Mouse (Mus musculus): Measurements from ENCODE around the gene Bcl2l15. TPM values are rescaled to one million over a fixed set of nuclear protein-coding genes. Genes with fewer than 3 reads are reported as not detected.
"Not testable (repeated sequence)": the region's sequence is repeated elsewhere in the genome, so short reads cannot be mapped to it uniquely, and the experiment has no call there.

Bcl2l15 gene
- total RNA-seq, 2 experiments from 2014 or later = not detected

- intact Hi-C loops (cut with DNase I) = no loop called here
- DNase-seq (ENCODE audit: low spot score) = no peak
Observed at GRCm38 (mm10) chr3:103827548-103827947, 4.9 kb upstream of the Bcl2l15 start.

- DNase-seq (ENCODE audit: low spot score) = no peak
- intact Hi-C loops (cut with DNase I) = no loop called here
Observed at GRCm38 (mm10) chr3:103829036-103829435, 3.4 kb upstream of the Bcl2l15 start.

GRCm38 (mm10) chr3:103830681-103831080, 1.7 kb upstream of the Bcl2l15 start:
- intact Hi-C loops (cut with DNase I); DNase-seq (ENCODE audit: low spot score): not testable (repeated sequence)

- no peak for DNase-seq (ENCODE audit: low spot score)
- intact Hi-C loops (cut with DNase I) = no loop called here
Observed at GRCm38 (mm10) chr3:103831146-103831545, 1.3 kb upstream of the Bcl2l15 start.

GRCm38 (mm10) chr3:103834001-103834400, 1.6 kb downstream of the Bcl2l15 start:
- no peak for DNase-seq (ENCODE audit: low spot score)
- intact Hi-C loops (cut with DNase I) = no loop called here

- DNase-seq (ENCODE audit: low spot score) = no peak
- intact Hi-C loops (cut with DNase I) = no loop called here
Observed at GRCm38 (mm10) chr3:103835272-103835950, 3.0 kb downstream of the Bcl2l15 start.

- intact Hi-C loops (cut with DNase I) = no loop called here
- DNase-seq (ENCODE audit: low spot score) = no peak
Observed at GRCm38 (mm10) chr3:103835951-103836310, 3.5 kb downstream of the Bcl2l15 start.

GRCm38 (mm10) chr3:103836453-103836852, 4.1 kb downstream of the Bcl2l15 start:
- intact Hi-C loops (cut with DNase I) = no loop called here
- no peak for DNase-seq (ENCODE audit: low spot score)

GRCm38 (mm10) chr3:103839711-103840110, 7.3 kb downstream of the Bcl2l15 start:
- no peak for DNase-seq (ENCODE audit: low spot score)
- intact Hi-C loops (cut with DNase I) = no loop called here

- DNase-seq (ENCODE audit: low spot score); intact Hi-C loops (cut with DNase I): not testable (repeated sequence)
Observed at GRCm38 (mm10) chr3:103840195-103840594, 7.8 kb downstream of the Bcl2l15 start.

- DNase-seq (ENCODE audit: low spot score); intact Hi-C loops (cut with DNase I): not testable (repeated sequence)
Observed at GRCm38 (mm10) chr3:103840946-103841345, 8.5 kb downstream of the Bcl2l15 start.

GRCm38 (mm10) chr3:103850644-103851363, 18.4 kb downstream of the Bcl2l15 start:
- intact Hi-C loops (cut with DNase I) = loop anchor here (5.0 kb wide), 1 partner anchor 36 kb away; no protein-coding TSS in a partner anchor

GRCm38 (mm10) chr3:103851481-103851880, 19.1 kb downstream of the Bcl2l15 start:
- no peak for DNase-seq (ENCODE audit: low spot score)
- intact Hi-C loops (cut with DNase I) = loop anchor here (5.0 kb wide), 1 partner anchor 36 kb away; no protein-coding TSS in a partner anchor

More at GRCm38 (mm10) chr3:103850644-103851363, 18.4 kb downstream of the Bcl2l15 start:
- DNase-seq (ENCODE audit: low spot score) = no peak

GRCm38 (mm10) chr3:103851882-103852281, 19.5 kb downstream of the Bcl2l15 start:
- intact Hi-C loops (cut with DNase I) = loop anchor here (5.0 kb wide), 1 partner anchor 35 kb away; no protein-coding TSS in a partner anchor
- no peak for DNase-seq (ENCODE audit: low spot score)

- intact Hi-C loops (cut with DNase I) = loop anchor here (5.0 kb wide), 1 partner anchor 35 kb away; no protein-coding TSS in a partner anchor
Observed at GRCm38 (mm10) chr3:103852565-103853299, 20.3 kb downstream of the Bcl2l15 start.

GRCm38 (mm10) chr3:103853804-103854203, 21.4 kb downstream of the Bcl2l15 start:
- no peak for DNase-seq (ENCODE audit: low spot score)
- intact Hi-C loops (cut with DNase I) = loop anchor here (5.0 kb wide), 1 partner anchor 33 kb away; no protein-coding TSS in a partner anchor

More at GRCm38 (mm10) chr3:103852565-103853299, 20.3 kb downstream of the Bcl2l15 start:
- DNase-seq (ENCODE audit: low spot score) = no peak

GRCm38 (mm10) chr3:103857036-103857805, 24.8 kb downstream of the Bcl2l15 start:
- DNase-seq (ENCODE audit: low spot score) = no peak
- intact Hi-C loops (cut with DNase I) = no loop called here

GRCm38 (mm10) chr3:103857977-103858563, 25.7 kb downstream of the Bcl2l15 start:
- intact Hi-C loops (cut with DNase I) = no loop called here
- DNase-seq (ENCODE audit: low spot score) = no peak
